Mouse (Mus musculus): ENCODE results near the gene Gpd2. TPM values are rescaled to one million over a fixed set of nuclear protein-coding genes. Genes with fewer than 3 reads are reported as not detected.
A peak's percentile ranks its signal among the peaks of the same experiment; 100 is the strongest.

The Gpd2 gene
- polyA plus RNA-seq, 1 experiment = 31.9 TPM

DNA sequence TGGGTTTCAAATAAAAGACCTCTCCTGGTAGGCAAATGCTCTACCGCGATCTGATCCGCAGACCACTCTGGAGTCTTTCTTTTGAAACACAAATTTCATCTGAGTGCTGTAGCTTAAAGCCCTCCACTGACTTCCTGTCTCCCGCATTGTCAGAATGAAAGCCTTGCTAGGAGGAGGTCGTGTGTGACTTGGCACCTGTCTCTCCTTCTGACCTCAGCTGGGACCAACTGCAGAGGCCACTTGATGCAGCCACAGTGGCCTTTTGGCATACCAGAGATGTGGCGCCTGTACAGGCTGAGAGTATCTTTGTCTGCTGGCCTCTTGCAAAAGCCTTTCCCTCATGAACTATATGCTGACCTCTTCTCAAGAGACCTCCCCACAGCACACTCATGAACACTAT is 19.0 kb downstream of the Gpd2 start:
- H3K36me3 ChIP-seq (ENCODE audit: control insufficient read depth, insufficient read depth, low read length) = no peaks in the 10 kb centered on the region; the same call in 1 of the 2 replicates
- WGBS = 71% methylated on average over 6 of the region's 6 CpGs
- peaks cover 21% of the 10 kb centered on the region; the same call in 1 of the 2 replicates for H3K4me1 ChIP-seq (ENCODE audit: control insufficient read depth, insufficient read depth, insufficient read length, low read length)
- no peak overlapping the region for H3K27ac ChIP-seq (ENCODE audit: insufficient read depth, low read depth, low read length)
- no peaks in the 10 kb centered on the region for H3K27me3 ChIP-seq (ENCODE audit: control insufficient read depth, insufficient read depth, low read length)
- no peak overlapping the region for H3K4me3 ChIP-seq (ENCODE audit: low read depth, low read length)
- no peak for TF ChIP-seq POLR2A (IDR thresholded peaks at IDR 0.05; ENCODE audit: low read depth, low read length)
- TF ChIP-seq CTCF (IDR thresholded peaks at IDR 0.05; ENCODE audit: extremely low read depth, insufficient read length, insufficient replicate concordance, low read depth, low read length) = no peak

- H3K27ac ChIP-seq (ENCODE audit: insufficient read depth, low read depth, low read length) = peak overlapping the region; percentile 75
- no peak for TF ChIP-seq POLR2A (IDR thresholded peaks at IDR 0.05; ENCODE audit: low read depth, low read length)
- TF ChIP-seq CTCF (IDR thresholded peaks at IDR 0.05; ENCODE audit: extremely low read depth, insufficient read length, insufficient replicate concordance, low read depth, low read length) = peak; percentile 41; the same call in 1 of the 2 replicates
- peaks cover 18% of the 10 kb centered on the region for H3K4me1 ChIP-seq (ENCODE audit: control insufficient read depth, insufficient read depth, insufficient read length, low read length)
- no peaks in the 10 kb centered on the region; the same call in 1 of the 2 replicates for H3K36me3 ChIP-seq (ENCODE audit: control insufficient read depth, insufficient read depth, low read length)
- 52% methylated on average over 8 of the region's 8 CpGs for WGBS
- no peaks in the 10 kb centered on the region for H3K27me3 ChIP-seq (ENCODE audit: control insufficient read depth, insufficient read depth, low read length)
- H3K4me3 ChIP-seq (ENCODE audit: low read depth, low read length) = no peak overlapping the region
These were observed 24.0 kb downstream of the Gpd2 start for GRCm38 (mm10) chr2:57261286-57262077.

- H3K27ac ChIP-seq (ENCODE audit: insufficient read depth, low read depth, low read length) = peak overlapping the region; percentile 95
- no peaks in the 10 kb centered on the region for H3K27me3 ChIP-seq (ENCODE audit: control insufficient read depth, insufficient read depth, low read length)
- WGBS = 52% methylated on average over 1 of the region's 1 CpGs
- no peak overlapping the region for H3K4me3 ChIP-seq (ENCODE audit: low read depth, low read length)
- TF ChIP-seq POLR2A (IDR thresholded peaks at IDR 0.05; ENCODE audit: low read depth, low read length) (no peak), CTCF (IDR thresholded peaks at IDR 0.05; ENCODE audit: extremely low read depth, insufficient read length, insufficient replicate concordance, low read depth, low read length) (no peak)
- H3K36me3 ChIP-seq (ENCODE audit: control insufficient read depth, insufficient read depth, low read length) = peaks cover 2% of the 10 kb centered on the region; the same call in 1 of the 2 replicates
- H3K4me1 ChIP-seq (ENCODE audit: control insufficient read depth, insufficient read depth, insufficient read length, low read length) = peaks cover 18% of the 10 kb centered on the region
These were observed 26.0 kb downstream of the Gpd2 start for GRCm38 (mm10) chr2:57263431-57263830.

DNA sequence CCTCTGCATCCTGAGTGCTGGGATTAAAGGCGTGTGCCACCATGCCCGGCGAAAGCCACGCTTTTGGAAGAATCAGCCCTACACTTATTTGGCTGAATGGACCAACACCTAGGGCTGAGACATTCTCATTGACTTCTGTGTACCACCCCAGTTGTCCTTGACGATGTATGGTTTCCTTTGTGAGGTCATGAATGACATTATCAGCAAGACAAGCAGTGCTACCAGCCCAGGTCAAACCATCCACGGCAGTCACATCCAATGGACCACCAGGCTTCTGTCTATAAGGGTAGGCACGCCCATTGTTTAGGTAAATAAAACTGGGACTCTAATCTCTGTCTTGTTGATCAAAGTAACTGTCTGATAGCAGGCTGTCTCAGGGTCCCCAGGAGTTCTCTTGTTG is 27.5 kb downstream of the Gpd2 start:
- no peaks in the 10 kb centered on the region for H3K27me3 ChIP-seq (ENCODE audit: control insufficient read depth, insufficient read depth, low read length)
- no peak overlapping the region for H3K27ac ChIP-seq (ENCODE audit: insufficient read depth, low read depth, low read length)
- H3K36me3 ChIP-seq (ENCODE audit: control insufficient read depth, insufficient read depth, low read length) = peaks cover 7% of the 10 kb centered on the region
- 87% methylated on average over 7 of the region's 7 CpGs for WGBS
- H3K4me3 ChIP-seq (ENCODE audit: low read depth, low read length) = no peak overlapping the region
- H3K4me1 ChIP-seq (ENCODE audit: control insufficient read depth, insufficient read depth, insufficient read length, low read length) = peaks cover 22% of the 10 kb centered on the region
- no peak for TF ChIP-seq POLR2A (IDR thresholded peaks at IDR 0.05; ENCODE audit: low read depth, low read length)
- TF ChIP-seq CTCF (IDR thresholded peaks at IDR 0.05; ENCODE audit: extremely low read depth, insufficient read length, insufficient replicate concordance, low read depth, low read length) = no peak

- TF ChIP-seq POLR2A (IDR thresholded peaks at IDR 0.05; ENCODE audit: low read depth, low read length) (no peak), CTCF (IDR thresholded peaks at IDR 0.05; ENCODE audit: extremely low read depth, insufficient read length, insufficient replicate concordance, low read depth, low read length) (no peak)
- peaks cover 9% of the 10 kb centered on the region for H3K36me3 ChIP-seq (ENCODE audit: control insufficient read depth, insufficient read depth, low read length)
- H3K4me1 ChIP-seq (ENCODE audit: control insufficient read depth, insufficient read depth, insufficient read length, low read length) = peaks cover 18% of the 10 kb centered on the region
- no peak overlapping the region for H3K27ac ChIP-seq (ENCODE audit: insufficient read depth, low read depth, low read length)
- no peak overlapping the region for H3K4me3 ChIP-seq (ENCODE audit: low read depth, low read length)
- no peaks in the 10 kb centered on the region for H3K27me3 ChIP-seq (ENCODE audit: control insufficient read depth, insufficient read depth, low read length)
- WGBS = 94% methylated on average over 4 of the region's 4 CpGs
These were observed 29.4 kb downstream of the Gpd2 start for GRCm38 (mm10) chr2:57266679-57267393.

GRCm38 (mm10) chr2:57267394-57267716 is 29.9 kb downstream of the Gpd2 start:
- H3K4me3 ChIP-seq (ENCODE audit: low read depth, low read length) = no peak overlapping the region
- 73% methylated on average over 7 of the region's 7 CpGs for WGBS
- H3K27me3 ChIP-seq (ENCODE audit: control insufficient read depth, insufficient read depth, low read length) = no peaks in the 10 kb centered on the region
- no peak for TF ChIP-seq CTCF (IDR thresholded peaks at IDR 0.05; ENCODE audit: extremely low read depth, insufficient read length, insufficient replicate concordance, low read depth, low read length)
- no peak for TF ChIP-seq POLR2A (IDR thresholded peaks at IDR 0.05; ENCODE audit: low read depth, low read length)
- H3K4me1 ChIP-seq (ENCODE audit: control insufficient read depth, insufficient read depth, insufficient read length, low read length) = peaks cover 17% of the 10 kb centered on the region
- H3K27ac ChIP-seq (ENCODE audit: insufficient read depth, low read depth, low read length) = no peak overlapping the region
- H3K36me3 ChIP-seq (ENCODE audit: control insufficient read depth, insufficient read depth, low read length) = peaks cover 9% of the 10 kb centered on the region

DNA sequence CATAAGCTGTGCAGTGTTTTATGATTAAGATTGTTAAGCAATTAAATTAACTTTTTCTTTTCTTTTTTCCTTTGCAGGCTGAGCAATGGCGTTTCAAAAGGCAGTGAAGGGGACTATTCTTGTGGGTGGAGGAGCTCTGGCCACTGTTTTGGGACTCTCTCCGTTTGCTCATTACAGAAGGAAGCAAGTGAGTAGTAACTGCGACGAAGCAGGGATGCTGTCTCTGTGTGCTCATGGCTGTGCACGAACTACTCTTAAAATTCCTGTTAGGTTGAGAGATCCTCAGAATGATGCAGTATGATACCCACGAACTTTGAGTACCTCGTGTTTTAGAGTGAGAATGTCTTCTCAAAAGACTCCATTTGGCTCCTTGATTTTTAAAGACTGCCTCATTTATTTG is 30.5 kb downstream of the Gpd2 start:
- H3K27ac ChIP-seq (ENCODE audit: insufficient read depth, low read depth, low read length) = no peak overlapping the region
- peaks cover 9% of the 10 kb centered on the region for H3K36me3 ChIP-seq (ENCODE audit: control insufficient read depth, insufficient read depth, low read length)
- no peaks in the 10 kb centered on the region for H3K27me3 ChIP-seq (ENCODE audit: control insufficient read depth, insufficient read depth, low read length)
- TF ChIP-seq POLR2A (IDR thresholded peaks at IDR 0.05; ENCODE audit: low read depth, low read length) (no peak), CTCF (IDR thresholded peaks at IDR 0.05; ENCODE audit: extremely low read depth, insufficient read length, insufficient replicate concordance, low read depth, low read length) (no peak)
- H3K4me3 ChIP-seq (ENCODE audit: low read depth, low read length) = no peak overlapping the region
- WGBS = 91% methylated on average over 7 of the region's 7 CpGs
- peaks cover 13% of the 10 kb centered on the region for H3K4me1 ChIP-seq (ENCODE audit: control insufficient read depth, insufficient read depth, insufficient read length, low read length)

Data from small intestine, adult 2 months (tissue).